Mouse (Mus musculus): ENCODE data around the gene Soat2. TPM values are rescaled to one million over a fixed set of nuclear protein-coding genes. Genes with fewer than 3 reads are reported as not detected.

Soat2 gene
- polyA plus RNA-seq, 1 experiment from 2014 or later, result 0.28 TPM

GRCm38 (mm10) chr15:102108651-102109525, 41.4 kb upstream of the Soat2 start:
- H3K9me3 ChIP-seq (replicated peaks; ENCODE audit: low read length), result no peaks in the 10 kb centered on the region
- no peak overlapping the region for H3K9ac ChIP-seq (ENCODE audit: low read depth, low read length)
- peaks cover 33% of the 10 kb centered on the region for H3K4me1 ChIP-seq (replicated peaks; ENCODE audit: insufficient read depth, low read length)
- DNase-seq (ENCODE audit: low spot score) (peak; percentile 94), ATAC-seq (replicated peaks; ENCODE audit: low FRiP score, low read depth) (0 out of 2 replicates have a peak, but pooled peaks have one; percentile 2)
- H3K4me3 ChIP-seq (replicated peaks; ENCODE audit: low read depth, low read length), result no peak overlapping the region
- H3K27ac ChIP-seq, result peak overlapping the region; percentile 10; the same call in 1 of the 2 replicates
- WGBS, result 46% methylated on average over 18 of the region's 18 CpGs
- no peak overlapping the region for H3K4me2 ChIP-seq (ENCODE audit: low read length)
- TF ChIP-seq CTCF (IDR thresholded peaks at IDR 0.05; ENCODE audit: low read depth), result peak; percentile 81
- H3K36me3 ChIP-seq (ENCODE audit: insufficient read depth, low read length), result peaks cover 58% of the 10 kb centered on the region
- no peaks in the 10 kb centered on the region for H3K27me3 ChIP-seq (ENCODE audit: insufficient read depth, low read length)

- Histone ChIP-seq H3K27ac (no peak overlapping the region), H3K9me3 (replicated peaks; ENCODE audit: low read length) (no peaks in the 10 kb centered on the region), H3K4me2 (ENCODE audit: low read length) (no peak overlapping the region), H3K9ac (ENCODE audit: low read depth, low read length) (no peak overlapping the region), H3K27me3 (ENCODE audit: insufficient read depth, low read length) (no peaks in the 10 kb centered on the region), H3K4me1 (replicated peaks; ENCODE audit: insufficient read depth, low read length) (peaks cover 26% of the 10 kb centered on the region), H3K36me3 (ENCODE audit: insufficient read depth, low read length) (peaks cover 71% of the 10 kb centered on the region), H3K4me3 (replicated peaks; ENCODE audit: low read depth, low read length) (no peak overlapping the region)
- no peak for TF ChIP-seq CTCF (IDR thresholded peaks at IDR 0.05; ENCODE audit: low read depth)
- ATAC-seq (replicated peaks; ENCODE audit: low FRiP score, low read depth) (0 out of 2 replicates have a peak, but pooled peaks have one; percentile 5), DNase-seq (ENCODE audit: low spot score) (no peak)
- WGBS, result 53% methylated on average over 7 of the region's 7 CpGs
Observed at GRCm38 (mm10) chr15:102110271-102110670, 40.1 kb upstream of the Soat2 start.

- peaks cover 76% of the 10 kb centered on the region for H3K36me3 ChIP-seq (ENCODE audit: insufficient read depth, low read length)
- no peaks in the 10 kb centered on the region for H3K27me3 ChIP-seq (ENCODE audit: insufficient read depth, low read length)
- peak; percentile 3; the same call in 1 of the 2 replicates for ATAC-seq (replicated peaks; ENCODE audit: low FRiP score, low read depth)
- no peak overlapping the region for H3K4me3 ChIP-seq (replicated peaks; ENCODE audit: low read depth, low read length)
- H3K4me1 ChIP-seq (replicated peaks; ENCODE audit: insufficient read depth, low read length), result peaks cover 20% of the 10 kb centered on the region
- no peaks in the 10 kb centered on the region for H3K9me3 ChIP-seq (replicated peaks; ENCODE audit: low read length)
- H3K9ac ChIP-seq (ENCODE audit: low read depth, low read length), result no peak overlapping the region
- no peak overlapping the region; the same call in 1 of the 2 replicates for H3K27ac ChIP-seq
- 58% methylated on average over 29 of the region's 29 CpGs for WGBS
- no peak for DNase-seq (ENCODE audit: low spot score)
- TF ChIP-seq CTCF (IDR thresholded peaks at IDR 0.05; ENCODE audit: low read depth), result no peak
- no peak overlapping the region for H3K4me2 ChIP-seq (ENCODE audit: low read length)
Observed at GRCm38 (mm10) chr15:102110701-102111494, 39.4 kb upstream of the Soat2 start.

- 84% methylated on average over 11 of the region's 11 CpGs for WGBS
- DNase-seq (ENCODE audit: low spot score) (no peak), ATAC-seq (replicated peaks; ENCODE audit: low FRiP score, low read depth) (no peak)
- no peak overlapping the region for H3K9ac ChIP-seq (ENCODE audit: low read depth, low read length)
- H3K27ac ChIP-seq, result no peak overlapping the region
- H3K9me3 ChIP-seq (replicated peaks; ENCODE audit: low read length), result no peaks in the 10 kb centered on the region
- no peaks in the 10 kb centered on the region for H3K27me3 ChIP-seq (ENCODE audit: insufficient read depth, low read length)
- H3K36me3 ChIP-seq (ENCODE audit: insufficient read depth, low read length), result peaks cover 82% of the 10 kb centered on the region
- peaks cover 14% of the 10 kb centered on the region for H3K4me1 ChIP-seq (replicated peaks; ENCODE audit: insufficient read depth, low read length)
- H3K4me3 ChIP-seq (replicated peaks; ENCODE audit: low read depth, low read length), result no peak overlapping the region
- H3K4me2 ChIP-seq (ENCODE audit: low read length), result no peak overlapping the region
- no peak for TF ChIP-seq CTCF (IDR thresholded peaks at IDR 0.05; ENCODE audit: low read depth)
Observed at GRCm38 (mm10) chr15:102111495-102111829, 38.9 kb upstream of the Soat2 start.

- ATAC-seq (replicated peaks; ENCODE audit: low FRiP score, low read depth) (no peak), DNase-seq (ENCODE audit: low spot score) (no peak)
- Histone ChIP-seq H3K27ac (no peak overlapping the region), H3K9me3 (replicated peaks; ENCODE audit: low read length) (no peaks in the 10 kb centered on the region), H3K4me1 (replicated peaks; ENCODE audit: insufficient read depth, low read length) (peaks cover 7% of the 10 kb centered on the region), H3K4me3 (replicated peaks; ENCODE audit: low read depth, low read length) (no peak overlapping the region), H3K27me3 (ENCODE audit: insufficient read depth, low read length) (no peaks in the 10 kb centered on the region), H3K9ac (ENCODE audit: low read depth, low read length) (no peak overlapping the region), H3K36me3 (ENCODE audit: insufficient read depth, low read length) (peaks cover 89% of the 10 kb centered on the region), H3K4me2 (ENCODE audit: low read length) (no peak overlapping the region)
- 92% methylated on average over 6 of the region's 6 CpGs for WGBS
- TF ChIP-seq CTCF (IDR thresholded peaks at IDR 0.05; ENCODE audit: low read depth), result no peak
Observed at GRCm38 (mm10) chr15:102112181-102112580, 38.1 kb upstream of the Soat2 start.

- Histone ChIP-seq H3K4me1 (replicated peaks; ENCODE audit: insufficient read depth, low read length) (peaks cover 5% of the 10 kb centered on the region), H3K27ac (no peak overlapping the region), H3K36me3 (ENCODE audit: insufficient read depth, low read length) (peaks cover 90% of the 10 kb centered on the region), H3K4me2 (ENCODE audit: low read length) (no peak overlapping the region), H3K27me3 (ENCODE audit: insufficient read depth, low read length) (no peaks in the 10 kb centered on the region), H3K9ac (ENCODE audit: low read depth, low read length) (no peak overlapping the region), H3K4me3 (replicated peaks; ENCODE audit: low read depth, low read length) (no peak overlapping the region), H3K9me3 (replicated peaks; ENCODE audit: low read length) (no peaks in the 10 kb centered on the region)
- ATAC-seq (replicated peaks; ENCODE audit: low FRiP score, low read depth), result no peak
- DNase-seq (ENCODE audit: low spot score), result no peak
- 82% methylated on average over 8 of the region's 8 CpGs for WGBS
- TF ChIP-seq CTCF (IDR thresholded peaks at IDR 0.05; ENCODE audit: low read depth), result no peak
Observed at GRCm38 (mm10) chr15:102112827-102113226, 37.5 kb upstream of the Soat2 start.

Data from kidney, postnatal 0 days (tissue).